In the genomic region with DNA sequence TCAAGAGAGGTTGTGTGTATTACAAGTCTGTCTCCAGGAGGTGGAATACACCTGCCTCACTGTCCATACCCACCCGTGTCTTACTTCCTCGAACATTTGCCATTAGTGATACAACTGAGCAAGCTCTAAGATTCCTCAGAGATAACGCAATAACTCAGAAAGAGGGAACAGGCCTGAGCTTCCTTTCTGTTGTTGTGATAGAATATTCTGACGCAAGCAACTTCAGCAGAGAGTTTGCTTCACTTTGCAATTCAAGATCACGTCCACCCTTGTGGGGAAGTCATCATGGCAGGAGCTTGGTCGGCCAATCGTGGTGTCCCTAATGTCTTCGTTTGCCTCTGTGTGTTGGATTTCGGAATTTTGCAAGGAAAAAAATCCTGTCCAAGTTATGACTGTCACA, we compare ENCODE assay signal across 23 mouse cellular contexts. TPM values are rescaled to one million over a fixed set of nuclear protein-coding genes. Genes with fewer than 3 reads are reported as not detected.
DNase-seq lines count a peak whose midpoint lies in the region; ATAC-seq and TF ChIP-seq lines count a peak whose summit lies in the region.
"Had no signal": no experiment of that assay in that cellular context is flagged by ENCODE, and none has a peak within 500 bp of the region (broad histone marks: within the 10 kb centered on the region; RNA-seq: fewer than 3 reads in every experiment).

No protein-coding gene starts in this region.

- no peak for TF ChIP-seq POLR2A in thymus, adult 2 months (IDR thresholded peaks at IDR 0.05; ENCODE audit: control insufficient read depth, extremely low read depth, insufficient read depth, low read length, poor library complexity)

- peak; percentile 83 for DNase-seq in heart, adult 11 months
- no peak for DNase-seq in heart, adult 9 months (ENCODE audit: low spot score in 2 of 2)
- DNase-seq in lung, postnatal 0 days (ENCODE audit: low spot score) = peak; percentile 44
- no peak for DNase-seq in lung, postnatal 14 days
- no peak for DNase-seq in thymus, adult 2 months
- DNase-seq in left cerebral cortex, postnatal 4 days = no peak
- DNase-seq: adrenal gland, postnatal 10 days; cerebellum, adult 18-20 months; cerebellum, adult 9-11 months; forebrain, postnatal 0 days; gastrocnemius, adult 2 months; gastrocnemius, postnatal 25 days; heart, postnatal 14 days had no signal

- no peaks in the 10 kb centered on the region for H3K9me3 ChIP-seq in lung, postnatal 0 days (ENCODE audit: low read length)
- H3K9me3 ChIP-seq: embryonic facial prominence, embryonic 10.5 days; forebrain, embryonic 13.5 days; heart, embryonic 15.5 days; hindbrain, embryonic 13.5 days had no signal

- TF ChIP-seq CTCF in lung, postnatal 0 days (IDR thresholded peaks at IDR 0.05) = no peak
- TF ChIP-seq CTCF in thymus, adult 2 months (IDR thresholded peaks at IDR 0.05; ENCODE audit: borderline replicate concordance, control insufficient read depth, extremely low read depth, insufficient read depth, low read length, poor library complexity) = no peak

- intact Hi-C loops in left cerebral cortex, postnatal 4 days (cut with DNase I) = no loop called here

- H3K27ac ChIP-seq in lung, postnatal 0 days (ENCODE audit: low read length) = no peak overlapping the region
- no peak overlapping the region for H3K27ac ChIP-seq in thymus, adult 2 months (ENCODE audit: control insufficient read depth, insufficient read depth, low read length)
- H3K27ac ChIP-seq: embryonic facial prominence, embryonic 10.5 days; forebrain, embryonic 13.5 days; gastrocnemius, adult 2 months; heart, embryonic 15.5 days; hindbrain, embryonic 13.5 days had no signal

- H3K36me3 ChIP-seq in lung, postnatal 0 days (ENCODE audit: insufficient read depth, low read length) = no peaks in the 10 kb centered on the region
- no peaks in the 10 kb centered on the region for H3K36me3 ChIP-seq in thymus, adult 2 months (ENCODE audit: control insufficient read depth, insufficient read depth, low read length)
- H3K36me3 ChIP-seq: embryonic facial prominence, embryonic 10.5 days; heart, embryonic 15.5 days; hindbrain, embryonic 13.5 days had no signal

- WGBS in lung, postnatal 0 days = 69% methylated on average over 9 of the region's 9 CpGs
- 85% methylated on average over 9 of the region's 9 CpGs for WGBS in thymus, adult 2 months

- no peak overlapping the region for H3K9ac ChIP-seq in lung, postnatal 0 days (replicated peaks; ENCODE audit: low read depth)
- H3K9ac ChIP-seq: forebrain, embryonic 13.5 days; forebrain, postnatal 0 days; heart, embryonic 15.5 days; hindbrain, embryonic 13.5 days had no signal

- H3K4me1 ChIP-seq in lung, postnatal 0 days (ENCODE audit: insufficient read depth, low read depth, low read length) = no peaks in the 10 kb centered on the region
- 0 out of 2 replicates have a peak, but pooled peaks cover 2% of the 10 kb centered on the region for H3K4me1 ChIP-seq in thymus, adult 2 months (replicated peaks; ENCODE audit: control insufficient read depth, insufficient read depth, low read length)
- H3K4me1 ChIP-seq: embryonic facial prominence, embryonic 10.5 days; hindbrain, embryonic 13.5 days had no signal

- ATAC-seq in lung, postnatal 0 days = no peak
- ATAC-seq in granulocyte monocyte progenitor cell, adult 5-6 weeks (replicated peaks; ENCODE audit: poor library complexity, severe bottlenecking) = peak; percentile 85
- peak; percentile 90 for ATAC-seq in monocyte, adult 5-6 weeks (replicated peaks; ENCODE audit: insufficient number of reproducible peaks, low FRiP score, low TSS enrichment, poor library complexity, severe bottlenecking)
- ATAC-seq: forebrain, embryonic 13.5 days; forebrain, postnatal 0 days had no signal

- no peak overlapping the region for H3K4me3 ChIP-seq in lung, postnatal 0 days (ENCODE audit: low read depth, low read length)
- no peak overlapping the region for H3K4me3 ChIP-seq in thymus, adult 2 months (ENCODE audit: control insufficient read depth, insufficient read depth, low read length)
- H3K4me3 ChIP-seq: embryonic facial prominence, embryonic 10.5 days; forebrain, embryonic 13.5 days; gastrocnemius, adult 2 months; heart, embryonic 15.5 days; hindbrain, embryonic 13.5 days had no signal

- no peak for TF ChIP-seq EP300 in lung, postnatal 0 days (IDR thresholded peaks at IDR 0.05)

- no peaks in the 10 kb centered on the region for H3K27me3 ChIP-seq in lung, postnatal 0 days (replicated peaks; ENCODE audit: insufficient read depth, low read length)
- H3K27me3 ChIP-seq in thymus, adult 2 months (ENCODE audit: control insufficient read depth, insufficient read depth, low read length) = no peaks in the 10 kb centered on the region
- H3K27me3 ChIP-seq: forebrain, embryonic 13.5 days; heart, embryonic 15.5 days; hindbrain, embryonic 13.5 days had no signal

- H3K4me2 ChIP-seq in lung, postnatal 0 days (replicated peaks; ENCODE audit: low read depth, low read length) = no peak overlapping the region
- H3K4me2 ChIP-seq: forebrain, embryonic 13.5 days; heart, embryonic 11.5 days; heart, embryonic 15.5 days; hindbrain, embryonic 13.5 days had no signal

RNA-seq across cellular contexts. Expression of a gene that starts 8.6 kb away (rescaled TPM):
- polyA plus RNA-seq in lung, postnatal 0 days (2015; fragmentation: Nextera tagmentation; extraction: Ambion mirVana) = 11.1 and 11.4 TPM in 2 replicates
- total RNA-seq in granulocyte monocyte progenitor cell, adult 5-6 weeks (2014; fragmentation: Nextera tagmentation) = 22.9 and 31.6 TPM in 2 replicates
- total RNA-seq in granulocyte monocyte progenitor cell, adult 5-6 weeks (2017) = 33.2 and 44.3 TPM in 2 replicates
- 20.6 to 56.7 TPM (median 46.8 TPM) in 3 replicates for total RNA-seq in monocyte, adult 5-6 weeks (2017)
- 3.6 and 4.9 TPM in 2 replicates for polyA plus RNA-seq in thymus, adult 2 months (2012; rRNA removed)
- 1 to 10 TPM; 5.1 to 5.9 TPM for total RNA-seq in left cerebral cortex, postnatal 4 days (2021)

RNA-seq across cellular contexts. Expression of a gene that starts 15.8 kb away (rescaled TPM):
- 0.10 TPM in 1 of 2 replicates, not detected in the other for polyA plus RNA-seq in lung, postnatal 0 days (2015; fragmentation: Nextera tagmentation; extraction: Ambion mirVana)
- total RNA-seq in granulocyte monocyte progenitor cell, adult 5-6 weeks (2014; fragmentation: Nextera tagmentation) = not detected in 2 replicates
- total RNA-seq in granulocyte monocyte progenitor cell, adult 5-6 weeks (2017) = not detected in 2 replicates
- not detected in 3 replicates for total RNA-seq in monocyte, adult 5-6 weeks (2017)
- polyA plus RNA-seq in thymus, adult 2 months (2012; rRNA removed) = not detected in 2 replicates
- total RNA-seq in left cerebral cortex, postnatal 4 days (2021) = under 1 TPM in 1 of 2 experiments, not detected in 1; 0.62 TPM
- total RNA-seq: forebrain, postnatal 0 days; gastrocnemius, adult 2 months; gastrocnemius, postnatal 25 days; heart, adult 18-20 months; heart, postnatal 14 days; hematopoietic stem cell, adult 5-6 weeks; MEL had no signal
- polyA plus RNA-seq: forebrain, postnatal 0 days; hindbrain, embryonic 13.5 days had no signal

RNA-seq across cellular contexts. Expression of a gene that starts 25.3 kb away (rescaled TPM):
- polyA plus RNA-seq in lung, postnatal 0 days (2015; fragmentation: Nextera tagmentation; extraction: Ambion mirVana) = 67.5 and 68.1 TPM in 2 replicates
- 31.0 and 34.8 TPM in 2 replicates for total RNA-seq in granulocyte monocyte progenitor cell, adult 5-6 weeks (2014; fragmentation: Nextera tagmentation)
- total RNA-seq in granulocyte monocyte progenitor cell, adult 5-6 weeks (2017) = 53.7 and 66.1 TPM in 2 replicates
- total RNA-seq in monocyte, adult 5-6 weeks (2017) = 44.9 to 54.5 TPM (median 46.9 TPM) in 3 replicates
- polyA plus RNA-seq in thymus, adult 2 months (2012; rRNA removed) = 5.7 and 5.8 TPM in 2 replicates
- 10 to 100 TPM; 29.9 to 32.8 TPM for total RNA-seq in left cerebral cortex, postnatal 4 days (2021)

RNA-seq across cellular contexts. Expression of a gene that starts 45.8 kb away (rescaled TPM):
- 43.4 and 47.6 TPM in 2 replicates for polyA plus RNA-seq in lung, postnatal 0 days (2015; fragmentation: Nextera tagmentation; extraction: Ambion mirVana)
- 61.6 and 62.4 TPM in 2 replicates for total RNA-seq in granulocyte monocyte progenitor cell, adult 5-6 weeks (2014; fragmentation: Nextera tagmentation)
- 124 and 206 TPM in 2 replicates for total RNA-seq in granulocyte monocyte progenitor cell, adult 5-6 weeks (2017)
- total RNA-seq in monocyte, adult 5-6 weeks (2017) = 139 to 178 TPM (median 141 TPM) in 3 replicates
- polyA plus RNA-seq in thymus, adult 2 months (2012; rRNA removed) = 8.0 and 10.8 TPM in 2 replicates
- total RNA-seq in left cerebral cortex, postnatal 4 days (2021) = 10 to 100 TPM; 37.5 to 40.3 TPM

RNA-seq across cellular contexts. Expression of a gene that starts 45.9 kb away (rescaled TPM):
- polyA plus RNA-seq in lung, postnatal 0 days (2015; fragmentation: Nextera tagmentation; extraction: Ambion mirVana) = 37.7 and 42.9 TPM in 2 replicates
- 47.9 and 49.7 TPM in 2 replicates for total RNA-seq in granulocyte monocyte progenitor cell, adult 5-6 weeks (2014; fragmentation: Nextera tagmentation)
- 25.9 and 34.5 TPM in 2 replicates for total RNA-seq in granulocyte monocyte progenitor cell, adult 5-6 weeks (2017)
- 40.7 to 61.7 TPM (median 53.5 TPM) in 3 replicates for total RNA-seq in monocyte, adult 5-6 weeks (2017)
- 5.4 and 5.5 TPM in 2 replicates for polyA plus RNA-seq in thymus, adult 2 months (2012; rRNA removed)
- total RNA-seq in left cerebral cortex, postnatal 4 days (2021) = 10 to 100 TPM; 62.2 to 65.5 TPM

Comparison
In these comparisons a context has a peak if more than half of its experiments do, and no peak if none do; other contexts are left out.
1. DNase-seq: peak in heart, adult 11 months (single experiment) and lung, postnatal 0 days (single experiment); none in heart, adult 9 months (0 of 2), lung, postnatal 14 days (single experiment), thymus, adult 2 months (single experiment) and left cerebral cortex, postnatal 4 days (single experiment).